Mouse (Mus musculus) urinary bladder, postnatal 0 days (tissue): ENCODE measurements around the gene Rfx1. TPM values are rescaled to one million over a fixed set of nuclear protein-coding genes. Genes with fewer than 3 reads are reported as not detected.

Experiments used
- microRNA counts: library from miRNA; unstranded; fragments of <30 nt; microRNA quantifications from one replicate; lab custom pipeline; 2016
- microRNA-seq: library from miRNA; unstranded; fragments of <30 nt; microRNA quantifications from one replicate; pipeline ENCODE4, GENCODE M21; 2016
- polyA plus RNA-seq: library from polyadenylated mRNA; unstranded; fragments of >200 nt; fragmentation: Nextera tagmentation; extraction: Ambion mirVana; gene quantifications from 2 replicates; pipeline ENCODE4 v1.2.1, GENCODE M21; 2015

The Rfx1 gene
- polyA plus RNA-seq: 3.1 and 3.3 TPM in 2 replicates

DNA sequence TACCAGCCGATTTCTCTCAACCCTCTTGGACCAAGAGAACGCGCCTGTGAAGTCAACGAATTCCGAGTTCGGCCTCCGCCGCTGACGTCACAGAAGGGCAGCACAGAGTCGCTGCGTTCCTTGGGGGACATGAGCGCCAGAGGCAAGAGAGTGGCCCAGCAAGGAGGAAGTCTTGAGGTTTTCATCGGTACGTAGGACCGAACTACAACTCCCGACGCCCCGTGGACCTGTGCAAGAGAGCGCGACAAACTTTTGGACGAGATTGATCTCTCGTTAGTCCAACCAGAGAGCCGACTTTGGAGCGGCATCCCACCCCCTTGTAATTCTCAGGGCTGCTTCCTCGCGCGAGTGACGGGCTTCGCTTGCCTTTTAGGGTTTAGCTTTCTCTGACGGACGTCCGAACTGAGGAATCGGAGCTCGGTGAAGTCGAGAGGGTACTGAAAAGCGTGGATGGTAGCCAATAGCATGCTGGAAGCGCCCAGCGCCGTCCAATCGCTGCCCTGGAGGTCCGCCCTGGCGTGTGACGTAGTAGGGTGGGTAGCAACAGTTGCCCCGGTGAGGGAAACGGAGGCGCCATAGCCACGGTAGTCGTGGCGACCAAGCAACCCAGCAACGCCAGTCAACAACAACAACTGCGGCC, at the start of gene Rfx1:
TSS of gene Rfx1 (plus strand) at position 544 of the 640 bp plus-strand sequence.

DNA sequence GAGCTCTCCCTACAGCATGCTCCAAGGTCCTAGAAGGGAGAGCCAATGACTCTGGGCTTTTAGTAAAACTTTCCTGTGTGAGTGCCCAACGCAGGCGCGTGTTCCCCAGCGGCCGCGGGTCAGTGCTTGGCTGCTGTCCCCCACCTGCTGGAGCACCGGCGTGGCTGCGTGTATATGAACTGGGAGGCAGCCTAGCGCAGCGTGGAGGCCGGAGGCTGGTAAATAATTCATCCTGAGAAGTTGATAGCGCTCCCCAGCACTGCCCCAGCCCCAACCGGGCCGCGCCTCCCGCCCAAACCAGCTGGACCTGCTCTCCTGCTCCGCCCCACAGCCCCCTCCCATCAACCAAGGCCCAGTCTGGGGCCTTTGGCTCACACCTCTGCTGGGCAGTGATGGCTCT, 45.5 kb upstream of the Rfx1 start, which contains the start of gene Palm3:
TSS of gene Palm3 (plus strand) at position 376 of the 400 bp plus-strand sequence.

DNA sequence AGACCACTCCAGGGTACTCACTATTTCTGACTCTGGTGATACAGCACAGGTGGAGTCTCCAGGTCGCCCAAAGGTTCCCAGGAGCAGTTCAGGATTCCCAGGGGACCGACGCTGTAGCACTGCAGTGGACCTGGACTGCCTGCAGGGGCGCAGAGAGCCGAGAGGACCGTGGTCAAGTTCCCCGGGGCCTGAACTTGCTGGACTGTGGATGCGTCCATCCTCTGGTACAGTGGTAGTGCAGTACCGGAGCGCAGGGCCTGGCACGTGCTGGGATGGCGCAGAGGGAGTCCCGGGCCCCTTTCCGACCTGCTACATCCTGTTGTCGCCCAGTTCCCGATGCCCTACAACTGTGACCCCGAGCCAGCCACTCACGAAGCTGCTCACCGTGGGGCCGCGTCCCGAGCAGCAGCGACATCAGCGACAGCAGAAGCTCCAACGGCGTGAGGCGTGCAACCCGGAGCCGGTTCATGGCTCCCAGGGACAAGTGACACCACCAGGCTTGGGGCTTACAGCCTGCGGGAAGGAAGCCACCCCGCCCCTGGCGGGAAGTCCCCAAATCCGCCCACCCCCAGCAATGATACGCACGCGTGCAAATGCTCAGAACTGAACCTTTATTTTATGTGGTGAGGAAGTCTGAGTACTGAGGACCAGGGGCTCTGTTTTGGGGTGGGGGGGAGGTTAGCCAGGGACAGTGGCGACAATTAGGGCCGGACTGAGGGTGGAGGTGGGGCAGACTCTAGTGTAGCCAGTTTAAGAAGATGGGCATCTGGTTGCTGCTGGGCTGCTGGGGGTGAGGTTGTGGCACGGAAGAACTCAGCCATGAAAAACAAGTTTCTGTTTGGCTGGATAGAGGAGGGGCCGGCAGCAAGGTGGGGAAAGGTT, 24.3 kb upstream of the Rfx1 start, which contains the start of gene Il27ra:
TSS of gene Il27ra (minus strand) at position 524 of the 882 bp plus-strand sequence.

GRCm38 (mm10) chr8:84044900-84045299, 21.7 kb upstream of the Rfx1 start, which contains the start of gene Rln3:
TSS of gene Rln3 (minus strand) at chr8:84045000.

GRCm38 (mm10) chr8:84065037-84065436, 1.6 kb upstream of the Rfx1 start, which contains the start of gene Gm10643:
TSS of gene Gm10643 (minus strand) at chr8:84065137.

DNA sequence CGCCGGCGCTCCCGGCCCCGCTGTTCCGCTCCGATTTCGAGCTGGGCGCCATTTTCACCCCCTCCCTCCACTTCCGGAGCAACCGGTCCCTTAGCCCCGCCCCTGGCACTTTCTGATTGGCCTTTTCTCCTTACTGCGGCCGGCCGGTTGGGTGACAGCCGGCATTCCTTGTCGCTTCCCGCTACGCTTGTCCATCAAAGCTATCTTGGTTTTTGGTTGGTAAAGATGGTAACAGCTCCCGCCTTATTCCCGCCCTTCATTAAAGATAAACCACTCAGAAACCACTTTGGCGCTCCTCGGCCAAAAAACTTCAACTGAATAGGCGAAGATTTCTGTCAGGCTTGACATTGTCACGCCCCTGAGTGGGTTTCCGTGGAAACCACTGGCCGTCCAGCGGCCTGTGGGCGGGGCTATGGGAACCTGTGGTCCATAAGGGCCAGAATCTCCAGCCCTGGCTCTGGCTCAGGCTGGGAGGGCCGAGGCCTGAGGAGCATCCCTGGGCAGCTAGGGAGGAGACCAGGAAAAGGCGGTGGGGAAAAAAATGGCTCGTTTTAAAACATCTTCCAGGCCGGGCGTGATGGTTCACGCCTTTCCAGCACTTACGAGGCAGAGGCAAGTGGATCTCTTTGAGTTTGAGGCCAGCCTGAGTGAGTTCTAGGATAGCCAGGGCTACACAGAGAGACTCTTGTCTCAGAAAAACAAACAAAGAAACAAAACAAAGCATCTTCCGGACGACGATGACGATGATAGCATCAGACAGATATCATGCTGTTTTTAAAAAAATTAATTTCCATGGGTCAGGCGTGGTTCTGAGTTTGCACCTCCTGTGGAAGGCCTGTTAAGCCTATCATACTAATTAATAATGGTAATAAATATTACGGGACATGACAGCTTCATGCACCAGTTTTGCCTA, 38.3 kb downstream of the Rfx1 start, which contains the start of gene Dcaf15:
TSS of gene Dcaf15 (minus strand) at position 72 of the 913 bp plus-strand sequence.

DNA sequence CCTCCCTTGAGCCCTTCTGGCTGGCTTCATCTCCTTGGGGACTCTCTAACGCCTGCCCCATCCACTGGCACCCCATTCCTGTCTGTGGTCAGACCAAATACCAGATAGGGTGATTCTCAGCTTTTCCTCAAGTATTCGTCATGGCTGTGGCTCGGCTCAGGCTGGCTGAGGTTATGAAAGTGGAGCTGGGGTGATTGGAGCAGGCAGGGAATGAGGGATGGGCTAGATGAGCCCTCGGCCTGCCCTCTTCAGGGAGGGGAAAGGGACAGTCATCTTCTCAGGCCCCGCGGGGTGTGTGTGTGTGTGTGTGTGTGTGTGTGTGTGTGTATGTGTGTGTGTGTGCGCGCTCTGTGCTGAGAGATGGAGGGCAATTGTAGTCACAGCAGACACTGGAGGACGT, 59.0 kb downstream of the Rfx1 start, which contains the start of gene Podnl1:
TSS of gene Podnl1 (plus strand) at position 334 of the 400 bp plus-strand sequence.

MicroRNAs within 50 kb of the gene (microRNA counts, 519-probe panel; counts per million panel counts)
- microRNA mmu-miR-709 (lab: Ali Mortazavi, UCI): 2,137 counts per million, percentile 27 among the panel's probes with 10 or more counts

Small RNAs within 50 kb of the gene (microRNA-seq; reads per million reads assigned to microRNA genes)
- not detected for gene Mir709

Other genes with a start within 250 kb of the Rfx1 start
- gene Adgrl1, start 166.7 kb upstream of the Rfx1 start, polyA plus RNA-seq: 9.2 and 10.4 TPM in 2 replicates
- 0.06 and 0.17 TPM in 2 replicates for gene Gm10644, start 111.6 kb upstream of the Rfx1 start, polyA plus RNA-seq
- gene Asf1b, start 111.3 kb upstream of the Rfx1 start, polyA plus RNA-seq: 14.0 and 18.6 TPM in 2 replicates
- 63.1 and 68.1 TPM in 2 replicates for gene Prkaca, start 93.8 kb upstream of the Rfx1 start, polyA plus RNA-seq
- 3.5 and 4.3 TPM in 2 replicates for gene Samd1, start 69.2 kb upstream of the Rfx1 start, polyA plus RNA-seq
- 0.39 and 0.48 TPM in 2 replicates for gene 1700067K01Rik, start 65.3 kb upstream of the Rfx1 start, polyA plus RNA-seq
- 0.43 and 0.60 TPM in 2 replicates for gene 2210011C24Rik, start 54.7 kb upstream of the Rfx1 start, polyA plus RNA-seq
- gene Palm3, start 45.4 kb upstream of the Rfx1 start, polyA plus RNA-seq: 0.47 and 1.3 TPM in 2 replicates
- 0.53 and 0.96 TPM in 2 replicates for gene Il27ra, start 24.2 kb upstream of the Rfx1 start, polyA plus RNA-seq
- not detected in 2 replicates for gene Rln3, start 21.8 kb upstream of the Rfx1 start, polyA plus RNA-seq
- 0.82 and 0.94 TPM in 2 replicates for gene Gm10643, start 1.7 kb upstream of the Rfx1 start, polyA plus RNA-seq
- gene Dcaf15, start 37.9 kb downstream of the Rfx1 start, polyA plus RNA-seq: 3.0 and 3.2 TPM in 2 replicates
- 0.16 and 0.22 TPM in 2 replicates for gene Podnl1, start 59.2 kb downstream of the Rfx1 start, polyA plus RNA-seq
- gene Cc2d1a, start 81.1 kb downstream of the Rfx1 start, polyA plus RNA-seq: 14.8 and 15.7 TPM in 2 replicates
- gene 4930432K21Rik, start 81.2 kb downstream of the Rfx1 start, polyA plus RNA-seq: 0.16 and 0.50 TPM in 2 replicates
- 1.1 and 1.3 TPM in 2 replicates for gene Nanos3, start 118.4 kb downstream of the Rfx1 start, polyA plus RNA-seq
- 5.2 and 5.8 TPM in 2 replicates for gene Zswim4, start 170.2 kb downstream of the Rfx1 start, polyA plus RNA-seq
- gene D8Ertd738e, start 182.9 kb downstream of the Rfx1 start, polyA plus RNA-seq: 269 and 288 TPM in 2 replicates
- gene Mri1, start 190.5 kb downstream of the Rfx1 start, polyA plus RNA-seq: 63.3 and 68.1 TPM in 2 replicates
- 9.6 and 10.7 TPM in 2 replicates for gene Ccdc130, start 203.5 kb downstream of the Rfx1 start, polyA plus RNA-seq